Mouse (Mus musculus): ENCODE data around the gene Ddx27. TPM values are rescaled to one million over a fixed set of nuclear protein-coding genes. Genes with fewer than 3 reads are reported as not detected.

Ddx27 gene
- polyA plus RNA-seq (2017; shearing (Covaris generic)) = 90.1 TPM

GRCm38 (mm10) chr2:167014702-167015381 is at the start of gene Ddx27:
TSS of gene Ddx27 (plus strand) at chr2:167015193.

GRCm38 (mm10) chr2:166995796-166996532 is 19.0 kb upstream of the Ddx27 start, which contains the start of gene Stau1:
TSS of gene Stau1 (minus strand) at chr2:166996299.

GRCm38 (mm10) chr2:167062965-167063880 is 48.2 kb downstream of the Ddx27 start, which contains the start of gene Znfx1:
TSS of gene Znfx1 (minus strand) at chr2:167063015.

Other genes starting within 250 kb of the Ddx27 start
- gene Trp53rkb, start 222.7 kb upstream of the Ddx27 start, polyA plus RNA-seq (2017; shearing (Covaris generic)) = 11.9 TPM
- gene Arfgef2, start 209.6 kb upstream of the Ddx27 start, polyA plus RNA-seq (2017; shearing (Covaris generic)) = 20.4 TPM
- gene Cse1l, start 109.2 kb upstream of the Ddx27 start, polyA plus RNA-seq (2017; shearing (Covaris generic)) = 72.8 TPM
- 72.2 TPM for gene Stau1, start 18.9 kb upstream of the Ddx27 start, polyA plus RNA-seq (2017; shearing (Covaris generic))
- 52.8 TPM for gene Znfx1, start 47.8 kb downstream of the Ddx27 start, polyA plus RNA-seq (2017; shearing (Covaris generic))
- 0.72 TPM for gene Kcnb1, start 175.0 kb downstream of the Ddx27 start, polyA plus RNA-seq (2017; shearing (Covaris generic))
- not detected for gene Ptgis, start 225.4 kb downstream of the Ddx27 start, polyA plus RNA-seq (2017; shearing (Covaris generic))